Mouse (Mus musculus): ENCODE data around the gene Ehhadh. TPM values are rescaled to one million over a fixed set of nuclear protein-coding genes. Genes with fewer than 3 reads are reported as not detected.
"Not testable (repeated sequence)": the region's sequence is repeated elsewhere in the genome, so short reads cannot be mapped to it uniquely, and the experiment has no call there.

Gene Ehhadh
- total RNA-seq, 2 experiments from 2014 or later: 12.2 to 19.0 TPM

GRCm38 (mm10) chr16:21794697-21795045 lies 7.1 kb upstream of the Ehhadh start:
- DNase-seq: no peak

GRCm38 (mm10) chr16:21793875-21794696 lies 6.5 kb upstream of the Ehhadh start, which contains the start of gene Map3k13:
Map3k13 (plus strand) TSS chr16:21794346.
- peak; percentile 96 to 97 for DNase-seq

DNA sequence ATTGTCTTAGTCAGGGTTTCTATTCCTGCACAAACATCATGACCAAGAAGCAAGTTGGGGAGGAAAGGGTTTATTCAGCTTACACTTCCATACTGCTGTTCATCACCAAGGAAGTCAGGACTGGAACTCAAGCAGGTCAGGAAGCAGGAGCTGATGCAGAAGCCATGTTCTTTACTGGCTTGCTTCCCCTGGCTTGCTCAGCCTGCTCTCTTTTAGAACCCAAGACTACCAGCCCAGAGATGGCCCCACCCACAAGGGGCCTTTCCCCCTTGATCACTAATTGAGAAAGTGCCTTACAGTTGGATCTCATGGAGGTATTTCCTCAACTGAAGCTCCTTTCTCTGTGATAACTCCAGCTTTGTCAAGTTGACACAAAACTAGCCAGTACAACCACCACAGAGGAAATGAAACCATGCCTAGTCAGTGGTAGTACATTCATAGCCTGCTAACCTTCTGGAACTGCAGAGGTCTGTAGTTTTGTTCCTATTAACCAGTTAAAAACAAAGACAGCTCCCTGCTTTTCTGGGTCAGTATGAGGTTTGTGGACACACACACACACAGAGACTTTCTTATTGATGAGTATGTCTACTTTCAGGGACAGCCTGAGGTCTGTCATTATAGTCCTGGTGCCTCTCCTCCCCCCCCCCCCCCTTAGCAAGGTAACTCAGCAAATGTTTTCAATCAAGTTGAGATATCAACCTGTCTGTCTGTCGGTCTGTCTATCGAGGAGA lies 5.6 kb upstream of the Ehhadh start:
- DNase-seq: not testable (repeated sequence)

- no peak for DNase-seq
Measured at GRCm38 (mm10) chr16:21791779-21792178, 4.2 kb upstream of the Ehhadh start.

- no peak for DNase-seq
Measured at GRCm38 (mm10) chr16:21790469-21790868, 2.9 kb upstream of the Ehhadh start.

- no peak for DNase-seq
Measured at GRCm38 (mm10) chr16:21789180-21789579, 1.6 kb upstream of the Ehhadh start.

DNA sequence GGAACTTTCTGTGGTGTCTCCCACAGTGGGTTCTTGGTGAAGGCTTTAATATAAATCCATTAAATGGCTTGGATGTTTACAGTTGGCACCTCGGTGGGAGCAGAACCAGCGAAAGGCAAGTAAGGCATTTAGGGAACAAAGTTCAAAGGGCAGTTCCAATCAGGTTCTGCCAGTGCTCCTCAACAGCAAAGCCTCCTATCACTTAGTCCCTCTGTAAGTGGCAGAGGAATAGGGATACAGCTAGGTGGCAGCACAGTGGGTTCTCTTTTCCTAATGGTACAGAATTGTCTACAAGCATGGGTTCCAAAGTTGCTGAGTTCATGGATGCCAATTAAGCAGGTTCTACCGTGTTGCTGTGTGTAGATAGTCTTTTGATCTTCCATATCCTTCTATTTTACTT lies 974 bp upstream of the Ehhadh start:
- no peak for DNase-seq

DNA sequence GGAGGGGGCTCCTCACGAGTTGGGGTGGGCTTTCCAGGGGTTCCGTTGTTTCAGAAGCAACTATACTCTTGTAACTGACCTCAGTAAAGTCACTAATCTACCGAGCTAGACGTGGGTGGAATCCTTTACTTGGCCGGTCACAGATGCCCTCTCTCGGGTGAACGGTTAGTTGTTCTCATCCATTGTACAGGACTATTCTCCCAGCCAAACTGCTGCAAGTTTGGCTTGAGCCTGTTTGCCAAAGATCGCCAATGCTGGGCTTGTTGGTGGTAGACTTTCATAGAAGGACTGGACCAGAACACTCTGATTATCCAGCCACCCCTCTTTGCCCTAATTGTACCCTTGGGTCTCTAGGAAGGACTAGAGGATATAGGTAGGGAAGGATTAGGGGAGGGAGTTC lies 1.3 kb downstream of the Ehhadh start:
- DNase-seq: no peak

DNA sequence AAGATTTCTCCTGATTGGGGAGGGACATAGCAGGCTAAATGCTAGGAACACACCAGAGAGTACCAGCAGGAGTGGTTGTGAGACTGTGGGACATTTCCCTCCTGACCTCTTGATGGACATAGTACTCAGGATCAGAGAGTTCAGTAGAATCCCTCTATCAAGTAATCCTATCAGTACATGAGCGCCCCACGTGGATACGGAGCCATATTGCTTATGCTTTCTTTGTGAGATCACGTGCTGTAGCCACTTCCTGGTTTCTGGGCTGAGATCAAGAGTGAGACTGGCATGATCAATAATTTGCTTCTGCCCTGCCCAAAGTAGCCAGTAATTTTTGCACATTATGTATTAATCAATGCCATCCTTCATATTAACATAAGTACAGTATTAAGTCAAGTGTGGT lies 2.6 kb downstream of the Ehhadh start:
- no peak for DNase-seq

GRCm38 (mm10) chr16:21782807-21783206 lies 4.8 kb downstream of the Ehhadh start:
- no peak for DNase-seq

GRCm38 (mm10) chr16:21781895-21782294 lies 5.7 kb downstream of the Ehhadh start:
- DNase-seq: no peak

DNA sequence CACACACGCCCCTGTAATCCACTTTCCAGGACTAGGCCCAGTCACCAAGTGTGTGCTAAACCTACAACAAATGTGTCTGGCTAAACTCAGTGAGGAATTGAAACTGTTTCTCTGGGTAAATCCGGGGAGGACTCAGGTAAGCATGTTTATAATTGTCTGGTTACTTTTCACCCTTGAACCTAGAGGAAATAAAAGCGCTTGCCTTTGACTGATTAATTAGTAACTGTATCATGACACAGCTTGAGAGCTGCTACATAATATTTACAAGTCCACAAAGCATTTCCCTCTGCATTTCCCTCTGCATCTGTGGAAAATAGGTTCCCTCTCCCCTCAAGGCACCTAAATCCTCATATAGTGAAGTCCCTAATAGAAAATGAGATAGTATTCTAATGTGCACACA lies 6.3 kb downstream of the Ehhadh start:
- DNase-seq: no peak

GRCm38 (mm10) chr16:21779149-21779548 lies 8.5 kb downstream of the Ehhadh start:
- no peak for DNase-seq

GRCm38 (mm10) chr16:21778293-21778866 lies 9.2 kb downstream of the Ehhadh start:
- peak in 1 of 2 experiments; percentile 23 for DNase-seq

- DNase-seq: no peak
Measured at GRCm38 (mm10) chr16:21774725-21775124, 12.9 kb downstream of the Ehhadh start.

GRCm38 (mm10) chr16:21769667-21770066 lies 17.9 kb downstream of the Ehhadh start:
- peak in 1 of 2 experiments; percentile 33 for DNase-seq

DNA sequence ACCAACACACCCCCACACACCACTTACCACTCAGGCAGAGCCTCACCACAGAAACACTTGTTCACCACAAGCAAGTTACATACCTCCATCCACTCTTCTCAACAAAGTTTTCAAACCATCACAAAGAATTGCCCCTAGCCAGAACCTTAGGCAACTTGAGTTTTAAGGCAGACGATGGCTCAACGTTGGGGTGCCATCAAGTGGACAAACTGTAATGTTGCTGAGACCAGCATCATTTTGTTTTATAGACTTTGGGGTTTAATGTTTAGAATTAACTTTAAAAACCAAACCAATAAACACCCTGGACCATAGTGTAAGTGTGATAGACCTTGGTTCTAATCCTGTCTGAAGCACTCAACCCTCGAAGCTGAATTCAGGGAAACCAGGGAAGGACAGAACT lies 19.4 kb downstream of the Ehhadh start:
- DNase-seq: no peak

DNA sequence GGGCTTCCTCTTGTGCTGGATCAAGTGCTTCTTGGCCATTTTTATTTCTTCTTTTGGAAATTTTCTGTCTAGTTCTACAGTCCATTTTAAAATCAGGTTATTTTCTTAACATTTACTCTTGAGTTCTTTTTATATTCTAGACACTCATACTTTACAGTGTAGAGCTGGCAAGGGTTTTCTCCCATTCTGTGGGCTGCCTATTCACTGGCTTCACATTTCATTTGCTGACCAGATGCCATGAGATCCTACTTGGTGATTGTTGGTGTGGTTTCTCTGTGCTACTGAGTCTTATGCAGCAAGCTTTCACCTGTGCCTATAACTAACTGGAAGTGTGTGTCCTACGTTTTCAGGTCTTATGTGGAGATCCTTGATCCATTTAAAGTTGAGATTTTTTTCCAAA lies 29.2 kb downstream of the Ehhadh start:
- DNase-seq: no peak

GRCm38 (mm10) chr16:21743401-21743800 lies 44.2 kb downstream of the Ehhadh start:
- peak; percentile 37 to 68 for DNase-seq

DNA sequence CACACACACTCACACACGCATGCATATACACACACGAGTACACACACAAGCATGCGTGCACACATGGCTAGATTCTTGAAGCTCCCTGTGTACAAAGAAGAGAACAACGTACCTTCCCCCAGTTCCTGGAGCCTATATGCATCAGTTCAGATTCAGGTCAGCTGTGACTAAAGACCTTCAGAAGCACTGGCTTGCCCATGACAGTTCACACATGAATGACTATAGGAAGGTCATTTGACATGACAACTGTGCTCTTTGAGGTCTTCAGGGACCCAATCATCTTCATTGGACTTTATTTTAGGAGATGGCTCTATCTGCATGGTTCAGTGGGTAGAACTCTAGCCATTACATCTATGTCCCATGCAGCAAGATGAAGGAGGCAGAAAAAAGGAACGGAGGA lies 44.7 kb downstream of the Ehhadh start:
- DNase-seq: no peak

DNA sequence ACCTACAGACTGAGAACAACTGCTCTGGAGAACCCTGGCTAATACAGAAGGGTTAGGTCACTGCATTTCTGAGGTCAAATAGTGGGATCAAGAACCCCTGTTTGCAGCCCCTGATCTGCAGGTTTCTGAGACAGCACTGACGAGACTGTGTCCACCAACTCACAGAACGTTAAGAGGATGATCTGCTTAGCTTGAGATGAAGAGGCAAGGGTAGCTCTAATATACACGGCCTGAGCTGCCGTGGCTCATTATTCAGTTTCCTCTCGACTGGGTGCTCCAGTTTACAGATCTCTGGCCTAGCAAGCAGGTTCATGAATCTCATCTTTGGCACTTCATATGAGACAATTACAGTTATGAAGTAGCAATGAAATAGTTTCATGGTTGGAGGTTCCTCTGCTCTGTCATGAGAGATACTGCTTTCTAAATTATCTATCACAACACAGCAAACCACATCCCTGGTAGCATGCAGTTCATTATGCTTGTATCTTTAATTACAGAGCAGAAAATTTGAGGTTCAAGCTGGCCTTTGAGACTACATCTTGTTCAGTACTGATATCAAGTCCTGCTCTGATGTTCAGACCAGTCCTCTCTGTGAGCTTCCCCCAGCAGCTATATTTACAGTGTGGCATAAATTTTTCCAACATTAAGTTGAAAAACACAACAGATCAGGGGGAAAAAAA lies 45.3 kb downstream of the Ehhadh start:
- no peak for DNase-seq

DNA sequence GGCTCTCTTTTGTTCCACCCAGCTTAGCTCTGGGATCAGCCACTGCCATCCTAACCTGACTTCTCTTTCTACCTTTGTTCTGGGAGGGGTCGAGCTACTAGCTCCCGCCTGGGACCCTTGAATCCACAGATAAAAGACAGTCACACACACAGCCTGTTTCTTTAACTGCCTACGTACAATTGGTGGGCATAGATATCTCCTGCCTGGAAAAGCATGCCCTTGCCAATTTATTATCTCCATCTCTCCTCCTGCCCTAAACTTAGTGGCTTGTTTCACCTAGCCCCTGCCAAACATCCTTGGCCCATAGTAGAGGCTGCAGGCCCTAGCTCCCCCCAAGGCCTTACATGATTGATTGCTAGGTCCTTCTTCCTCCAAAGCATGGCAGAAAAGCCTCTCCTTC lies 46.1 kb downstream of the Ehhadh start:
- DNase-seq: no peak

- no peak for DNase-seq
Measured at GRCm38 (mm10) chr16:21735638-21736037, 52.0 kb downstream of the Ehhadh start.

Measured in heart, adult 18-20 months (tissue).